Mouse (Mus musculus) embryonic facial prominence, embryonic 14.5 days (tissue): ENCODE data around the gene Ppp1r9a. TPM values are rescaled to one million over a fixed set of nuclear protein-coding genes. Genes with fewer than 3 reads are reported as not detected.
"Not testable (repeated sequence)": the region's sequence is repeated elsewhere in the genome, so short reads cannot be mapped to it uniquely, and the experiment has no call there.

ENCODE experiments used
- ATAC-seq: fragments of 200-750 bp; cut with Nextera tagmentation; 2 replicates; pipeline ENCODE4 v1.8.0; 2017; ENCODE audit warnings: low read depth, moderate number of reproducible peaks, moderate TSS enrichment
- DNase-seq: peaks from one replicate; pipeline ENCODE4 v3.0.0-alpha.2; 2015; ENCODE audit warnings: low spot score
- H3K27ac ChIP-seq: fragments of 300-500 bp; sonication (generic); replicated peaks from 2 replicates; pipeline ENCODE4 v1.5.1; 2014; ENCODE audit warnings: low read depth, mild to moderate bottlenecking, low read length, moderate library complexity
- H3K27me3 ChIP-seq: fragments of 300-500 bp; sonication (generic); replicated peaks from 2 replicates; pipeline ENCODE4 v1.6.1; 2014; ENCODE audit warnings: low read length; ENCODE audit not compliant: control insufficient read depth, insufficient read depth
- H3K36me3 ChIP-seq: fragments of 300-500 bp; sonication (generic); 2 replicates; pipeline ENCODE4 v1.6.1; 2014; ENCODE audit warnings: low read length, mixed read lengths; ENCODE audit not compliant: control insufficient read depth, insufficient read depth
- H3K4me1 ChIP-seq: fragments of 300-500 bp; sonication (generic); 2 replicates; pipeline ENCODE4 v1.6.1; 2014; ENCODE audit warnings: antibody characterized with exemption, low read length; ENCODE audit not compliant: control insufficient read depth, insufficient read depth
- H3K4me2 ChIP-seq: fragments of 300-500 bp; sonication (generic); 2 replicates; pipeline ENCODE4 v1.6.1; 2014; ENCODE audit warnings: low read depth, mild to moderate bottlenecking, low read length, moderate library complexity, mixed read lengths
- H3K4me3 ChIP-seq: fragments of 300-500 bp; sonication (generic); 2 replicates; pipeline ENCODE4 v1.5.1; 2014; ENCODE audit warnings: low read depth, mild to moderate bottlenecking, low read length
- H3K9ac ChIP-seq: fragments of 300-500 bp; sonication (generic); 2 replicates; pipeline ENCODE4 v1.6.1; 2014; ENCODE audit warnings: low read depth, mild to moderate bottlenecking, low read length, moderate library complexity, mixed read lengths
- H3K9me3 ChIP-seq: fragments of 300-500 bp; sonication (generic); 2 replicates; pipeline ENCODE4 v1.6.1; 2016; ENCODE audit warnings: low read length; ENCODE audit not compliant: control insufficient read depth
- WGBS: fragments of 180-500 bp; shearing (Covaris S2); extraction: QIAGEN DNeasy Blood & Tissue Kit; methylation state at CpG from one replicate; pipeline ENCODE4 v1.1.7; 2014; 5-methylcytosine and 5-hydroxymethylcytosine counted together
- polyA plus RNA-seq: library from polyadenylated mRNA; unstranded; fragments of >200 nt; fragmentation: Nextera tagmentation; extraction: Ambion mirVana; gene quantifications from 2 replicates; pipeline ENCODE4 v1.2.1, GENCODE M21; 2014

The Ppp1r9a gene
- polyA plus RNA-seq, 1 experiment from 2014 or later = 17.1 TPM

DNA sequence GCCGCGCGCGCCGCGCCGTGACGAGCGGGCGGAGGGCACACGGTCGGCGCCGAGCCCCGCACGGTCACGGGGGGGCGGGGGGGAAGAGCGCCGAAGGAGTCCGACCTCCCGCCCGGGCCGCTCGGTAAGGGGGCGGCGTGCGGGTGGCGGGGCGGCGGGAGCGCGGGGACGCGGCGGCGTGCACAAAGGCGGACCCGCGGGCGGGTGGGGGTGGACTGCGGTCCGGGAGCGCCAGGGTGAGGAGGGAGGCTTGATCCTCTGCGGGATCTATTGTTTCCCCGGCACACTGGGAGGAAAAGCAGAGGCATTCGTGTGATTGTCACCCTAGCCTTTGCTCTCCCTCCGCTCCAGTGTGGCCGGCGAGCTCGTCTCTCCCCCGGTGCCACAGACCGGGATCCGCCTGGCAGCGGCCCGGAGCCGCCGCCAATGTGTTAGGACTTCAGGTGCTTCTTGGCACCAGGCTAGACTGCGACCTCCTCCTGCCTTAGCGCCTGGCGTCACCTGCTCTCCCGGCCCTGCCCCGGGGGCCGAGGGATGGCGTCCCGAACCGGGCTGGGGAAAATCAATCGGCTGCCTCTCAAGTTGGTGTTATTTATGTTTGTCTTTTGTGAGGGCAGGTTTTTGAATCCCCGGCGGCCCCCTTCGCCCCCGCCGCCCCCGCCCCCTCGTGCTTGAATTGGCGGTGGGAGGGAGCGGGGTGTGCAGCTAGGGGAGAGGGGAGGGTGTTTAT is 773 bp downstream of the Ppp1r9a start:
- 1% methylated on average over 34 of the region's 77 CpGs for WGBS
- no peaks in the 10 kb centered on the region for H3K36me3 ChIP-seq
- H3K9ac ChIP-seq = peak overlapping the region; percentile 91
- peaks cover 8% of the 10 kb centered on the region for H3K4me1 ChIP-seq
- H3K4me2 ChIP-seq = peak overlapping the region; percentile 89
- H3K27me3 ChIP-seq = no peaks in the 10 kb centered on the region
- H3K9me3 ChIP-seq = no peaks in the 10 kb centered on the region
- peak overlapping the region; percentile 82 for H3K4me3 ChIP-seq
- ATAC-seq = peak; percentile 84
- peak; percentile 55 for DNase-seq
- peak overlapping the region; percentile 91 for H3K27ac ChIP-seq

DNA sequence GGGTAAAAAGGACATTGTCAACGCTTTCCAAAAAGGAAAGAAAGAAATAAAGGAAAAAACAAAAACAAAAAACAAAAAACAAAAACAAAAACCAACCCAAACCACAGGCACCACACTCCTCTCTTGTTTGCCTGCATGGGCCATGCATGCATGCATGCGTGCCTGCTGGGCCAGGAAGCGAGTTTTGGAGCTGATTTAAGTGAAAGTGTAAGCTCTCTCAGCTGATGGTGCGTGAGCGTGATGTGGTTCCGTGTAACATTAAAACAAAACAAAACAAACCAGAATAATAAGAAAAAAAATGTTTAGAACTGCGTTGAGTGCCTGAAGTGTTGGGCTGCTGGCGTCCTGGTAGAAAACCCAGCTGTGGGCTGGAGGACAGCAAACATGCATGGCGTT is 1.3 kb downstream of the Ppp1r9a start:
- no peaks in the 10 kb centered on the region for H3K27me3 ChIP-seq
- peak; percentile 66 for DNase-seq
- peak overlapping the region; percentile 91 for H3K27ac ChIP-seq
- H3K36me3 ChIP-seq = no peaks in the 10 kb centered on the region
- ATAC-seq = peak; percentile 17; the same call in 1 of the 2 replicates
- peak overlapping the region; percentile 89 for H3K4me2 ChIP-seq
- no peaks in the 10 kb centered on the region for H3K9me3 ChIP-seq
- 7% methylated on average over 9 of the region's 9 CpGs for WGBS
- peak overlapping the region; percentile 91 for H3K9ac ChIP-seq
- H3K4me3 ChIP-seq = peak overlapping the region; percentile 82
- peaks cover 8% of the 10 kb centered on the region for H3K4me1 ChIP-seq

DNA sequence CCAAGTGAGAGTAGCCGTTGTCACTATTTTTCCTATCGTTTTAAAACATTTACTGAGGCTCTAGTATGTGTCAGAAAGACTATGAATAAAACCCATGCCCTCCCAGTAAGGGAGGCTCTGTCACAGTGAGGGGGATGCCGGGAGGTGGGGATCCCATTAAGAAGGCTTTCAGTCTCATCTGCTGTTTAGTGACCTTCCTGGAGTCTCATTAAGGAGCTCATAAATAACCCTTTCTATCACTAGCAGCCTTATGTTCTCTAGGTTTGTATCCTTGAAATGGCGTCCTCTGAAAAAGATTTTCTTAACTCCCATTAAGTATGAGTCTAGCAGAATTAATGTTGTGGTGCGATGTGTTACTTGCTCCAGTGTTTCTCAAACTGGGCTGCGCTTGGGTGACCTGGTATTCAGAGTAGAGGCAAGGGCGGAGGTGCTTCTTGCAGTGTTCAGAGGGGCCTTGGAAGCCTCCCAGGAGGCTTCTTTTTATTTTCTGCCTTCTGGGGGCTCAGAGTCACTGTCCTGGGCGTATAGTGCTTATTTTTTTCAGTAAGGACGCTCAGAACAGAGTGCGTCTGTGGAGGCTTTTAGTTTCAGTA is 7.4 kb downstream of the Ppp1r9a start:
- no peak overlapping the region for H3K4me3 ChIP-seq
- 70% methylated on average over 10 of the region's 10 CpGs for WGBS
- DNase-seq = no peak
- H3K27ac ChIP-seq = no peak overlapping the region
- H3K4me2 ChIP-seq = no peak overlapping the region
- no peaks in the 10 kb centered on the region for H3K36me3 ChIP-seq
- H3K4me1 ChIP-seq = peaks cover 4% of the 10 kb centered on the region; the same call in 1 of the 2 replicates
- no peaks in the 10 kb centered on the region for H3K27me3 ChIP-seq
- no peaks in the 10 kb centered on the region for H3K9me3 ChIP-seq
- no peak overlapping the region for H3K9ac ChIP-seq
- ATAC-seq = no peak

DNA sequence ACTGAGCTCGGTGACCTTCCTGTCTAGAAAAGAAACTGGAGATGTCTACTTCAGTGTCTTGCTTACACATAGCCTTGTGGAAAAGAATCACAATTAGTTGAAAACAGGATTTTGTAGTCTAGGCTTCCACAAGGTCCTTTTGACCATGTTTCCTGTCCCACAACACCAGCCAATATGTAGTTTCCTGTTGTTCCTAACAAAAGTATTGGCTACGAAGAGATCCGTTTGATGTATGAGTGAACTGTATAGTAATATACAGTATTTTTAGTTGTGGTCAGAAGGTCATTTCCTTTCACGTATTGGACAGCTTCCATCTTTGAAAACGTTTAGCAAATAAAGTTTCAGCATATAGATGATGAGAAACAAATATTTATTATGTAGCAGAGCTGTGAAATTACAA is 15.8 kb downstream of the Ppp1r9a start:
- no peak overlapping the region for H3K4me3 ChIP-seq
- no peak overlapping the region for H3K4me2 ChIP-seq
- H3K9me3 ChIP-seq = no peaks in the 10 kb centered on the region
- no peaks in the 10 kb centered on the region for H3K4me1 ChIP-seq
- DNase-seq (no peak), ATAC-seq (no peak)
- H3K9ac ChIP-seq = no peak overlapping the region
- no peak overlapping the region for H3K27ac ChIP-seq
- WGBS = 81% methylated on average over 5 of the region's 5 CpGs
- no peaks in the 10 kb centered on the region; the same call in 1 of the 2 replicates for H3K36me3 ChIP-seq
- no peaks in the 10 kb centered on the region for H3K27me3 ChIP-seq

DNA sequence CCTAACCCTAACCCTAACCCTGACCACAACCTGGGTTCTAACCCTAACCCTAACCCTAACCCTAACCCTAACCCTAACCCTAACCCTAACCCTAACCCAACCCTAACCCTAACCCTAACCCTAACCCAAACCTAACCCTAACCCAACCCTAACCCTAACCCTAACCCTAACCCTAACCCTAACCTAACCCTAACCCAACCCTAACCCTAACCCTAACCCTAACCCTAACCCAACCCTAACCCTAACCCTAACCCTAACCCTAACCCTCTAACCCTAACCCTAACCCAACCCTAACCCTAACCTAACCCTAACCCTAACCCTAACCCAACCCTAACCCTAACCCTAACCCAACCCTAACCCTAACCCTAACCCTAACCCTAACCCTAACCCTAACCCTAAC is 21.1 kb downstream of the Ppp1r9a start:
- ATAC-seq = peak; percentile 41; the same call in 1 of the 2 replicates
- H3K9ac ChIP-seq = not testable (repeated sequence)

DNA sequence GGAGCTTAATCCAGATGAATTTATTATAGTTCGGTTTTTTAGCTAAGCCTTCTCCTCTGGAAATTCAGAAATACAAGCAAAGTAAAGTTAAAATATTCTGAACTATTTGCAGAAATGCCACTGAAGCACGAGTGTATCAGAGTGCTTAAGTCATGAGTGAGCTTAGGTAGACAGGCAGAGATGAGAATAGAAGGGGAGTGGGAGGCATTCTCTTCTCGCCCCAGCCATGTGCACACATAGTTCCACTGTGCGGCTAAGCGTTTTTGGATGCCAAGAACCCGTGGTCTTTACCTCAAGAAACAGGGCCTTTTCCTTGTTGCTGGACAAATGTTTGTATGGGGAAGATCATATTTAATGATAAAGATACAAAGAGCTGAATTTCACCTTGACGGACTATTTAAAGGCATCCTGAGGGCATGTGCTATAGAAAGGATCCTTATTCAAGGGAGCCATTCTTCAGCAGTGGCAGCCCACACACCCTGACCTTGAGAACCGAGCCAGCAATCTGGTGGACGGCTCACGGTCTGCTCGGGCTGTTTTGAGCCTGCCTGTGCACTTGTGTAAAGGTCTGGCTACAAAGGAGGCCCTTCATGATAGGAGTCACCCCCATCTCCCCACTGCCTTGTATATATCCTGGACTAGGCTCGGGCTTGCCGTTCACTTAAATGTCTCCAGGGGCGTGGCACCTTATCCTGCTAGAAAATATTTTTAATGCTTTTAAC is 23.4 kb downstream of the Ppp1r9a start:
- no peak overlapping the region for H3K27ac ChIP-seq
- 61% methylated on average over 14 of the region's 14 CpGs for WGBS
- no peaks in the 10 kb centered on the region for H3K9me3 ChIP-seq
- H3K4me2 ChIP-seq = no peak overlapping the region
- H3K4me1 ChIP-seq = no peaks in the 10 kb centered on the region
- no peak overlapping the region for H3K9ac ChIP-seq
- DNase-seq = no peak
- ATAC-seq = no peak
- no peak overlapping the region for H3K4me3 ChIP-seq
- no peaks in the 10 kb centered on the region for H3K27me3 ChIP-seq
- no peaks in the 10 kb centered on the region for H3K36me3 ChIP-seq

More for the DNA sequence above, 21.1 kb downstream of the Ppp1r9a start:
- H3K9me3 ChIP-seq, DNase-seq, H3K36me3 ChIP-seq, H3K4me1 ChIP-seq, H3K27ac ChIP-seq, H3K27me3 ChIP-seq, H3K4me3 ChIP-seq, H3K4me2 ChIP-seq: not testable (repeated sequence)

DNA sequence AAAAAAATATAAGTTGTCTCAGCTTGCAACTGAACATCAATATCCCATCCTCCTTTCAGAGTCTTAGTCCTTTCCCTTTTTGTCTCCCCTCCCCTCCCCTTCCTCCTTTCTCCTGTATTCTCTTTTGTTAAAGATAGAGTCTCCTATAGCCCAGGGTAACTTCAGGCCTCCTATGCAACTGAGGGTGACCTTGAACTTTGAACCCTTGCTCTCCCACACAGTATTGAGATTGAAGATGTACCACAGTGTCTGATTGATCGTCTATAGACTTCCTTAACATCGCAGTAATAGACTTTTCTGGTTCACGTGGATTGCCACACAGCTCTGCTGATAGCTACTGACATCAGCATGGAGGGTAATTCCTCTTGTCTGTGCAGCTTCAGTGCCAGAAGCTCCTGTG is 27.6 kb downstream of the Ppp1r9a start:
- Histone ChIP-seq H3K4me1 (no peaks in the 10 kb centered on the region), H3K9me3 (no peaks in the 10 kb centered on the region), H3K9ac (no peak overlapping the region), H3K27ac (no peak overlapping the region), H3K27me3 (no peaks in the 10 kb centered on the region), H3K4me2 (no peak overlapping the region), H3K4me3 (no peak overlapping the region), H3K36me3 (no peaks in the 10 kb centered on the region)
- 84% methylated on average over 3 of the region's 3 CpGs for WGBS
- ATAC-seq (no peak), DNase-seq (no peak)

DNA sequence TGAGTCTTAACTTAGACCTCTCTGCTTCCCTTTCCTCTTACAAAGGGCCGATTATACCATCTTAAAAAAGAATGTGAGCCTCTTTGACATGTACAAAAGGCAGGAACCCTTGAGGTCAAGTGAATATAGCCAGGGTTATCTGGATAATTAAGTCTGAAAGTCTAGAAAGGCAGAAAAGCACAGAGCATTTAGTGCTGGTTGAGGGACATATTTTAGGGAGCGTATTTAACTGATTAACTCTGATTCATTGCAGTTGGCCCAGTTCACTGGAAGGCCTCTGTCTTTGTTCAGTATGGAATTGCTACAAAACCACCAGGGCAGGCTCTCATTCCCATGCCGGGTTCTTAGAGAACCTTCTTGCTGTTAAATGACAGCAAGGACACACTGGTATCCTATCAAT is 36.2 kb downstream of the Ppp1r9a start:
- Histone ChIP-seq H3K9me3 (no peaks in the 10 kb centered on the region), H3K4me1 (peaks cover 23% of the 10 kb centered on the region), H3K4me2 (no peak overlapping the region), H3K27me3 (no peaks in the 10 kb centered on the region), H3K9ac (no peak overlapping the region), H3K36me3 (no peaks in the 10 kb centered on the region), H3K27ac (peak overlapping the region; percentile 9; the same call in 1 of the 2 replicates), H3K4me3 (no peak overlapping the region)
- ATAC-seq = no peak
- peak; percentile 65 for DNase-seq
- 29% methylated on average over 3 of the region's 3 CpGs for WGBS
